Mouse (Mus musculus) forebrain, embryonic 15.5 days (tissue): ENCODE measurements around the gene Rhoc. TPM values are rescaled to one million over a fixed set of nuclear protein-coding genes. Genes with fewer than 3 reads are reported as not detected.
"Not testable (repeated sequence)": the region's sequence is repeated elsewhere in the genome, so short reads cannot be mapped to it uniquely, and the experiment has no call there.

ENCODE experiments used
- ATAC-seq: fragments of 200-750 bp; cut with Nextera tagmentation; replicated peaks from 2 replicates; pipeline ENCODE4 v1.8.0; 2017; ENCODE audit warnings: mild to moderate bottlenecking, moderate TSS enrichment, moderate library complexity
- H3K27ac ChIP-seq: fragments of 300-500 bp; sonication (generic); replicated peaks from 2 replicates; pipeline ENCODE4 v1.5.1; 2015; ENCODE audit warnings: mild to moderate bottlenecking, inconsistent platforms
- H3K27me3 ChIP-seq: fragments of 300-500 bp; sonication (generic); 2 replicates; pipeline ENCODE4 v1.6.1; 2015; ENCODE audit warnings: inconsistent platforms
- H3K36me3 ChIP-seq: fragments of 300-500 bp; sonication (generic); 2 replicates; pipeline ENCODE4 v1.6.1; 2015; ENCODE audit warnings: mild to moderate bottlenecking, inconsistent platforms
- H3K4me1 ChIP-seq: fragments of 300-500 bp; sonication (generic); 2 replicates; pipeline ENCODE4 v1.6.1; 2015; ENCODE audit warnings: inconsistent platforms
- H3K4me2 ChIP-seq: fragments of 300-500 bp; sonication (generic); replicated peaks from 2 replicates; pipeline ENCODE4 v1.6.1; 2015; ENCODE audit warnings: mild to moderate bottlenecking, inconsistent platforms
- H3K4me3 ChIP-seq: fragments of 300-500 bp; sonication (generic); 2 replicates; pipeline ENCODE4 v1.5.1; 2015; ENCODE audit warnings: mild to moderate bottlenecking, inconsistent platforms
- H3K9ac ChIP-seq: fragments of 300-500 bp; sonication (generic); replicated peaks from 2 replicates; pipeline ENCODE4 v1.6.1; 2015; ENCODE audit warnings: mild to moderate bottlenecking, inconsistent platforms
- H3K9me3 ChIP-seq: fragments of 300-500 bp; sonication (generic); 2 replicates; pipeline ENCODE4 v1.6.1; 2016; ENCODE audit warnings: inconsistent platforms
- WGBS: fragments of 180-500 bp; shearing (Covaris S2); methylation state at CpG from one replicate; pipeline ENCODE4 v1.1.7; 2015; ENCODE audit warnings: mixed read lengths; 5-methylcytosine and 5-hydroxymethylcytosine counted together
- polyA plus RNA-seq: library from polyadenylated mRNA; unstranded; fragments of >200 nt; fragmentation: Nextera tagmentation; extraction: Ambion mirVana; gene quantifications from 2 replicates; pipeline ENCODE4 v1.2.1, GENCODE M21; 2015

Gene Rhoc
- 43.3 and 44.6 TPM in 2 replicates for polyA plus RNA-seq

- Histone ChIP-seq H3K4me3 (peak within 1 kb of the TSS; percentile 43), H3K27me3 (peaks cover 12% of the 10 kb centered on the region), H3K36me3 (no peaks in the 10 kb centered on the region), H3K9ac (peak within 1 kb of the TSS; percentile 34), H3K4me1 (peaks cover 26% of the 10 kb centered on the region), H3K27ac (0 out of 2 replicates have a peak within 1 kb of the TSS, but pooled peaks have one; percentile 20), H3K9me3 (no peaks in the 10 kb centered on the region), H3K4me2 (peak within 1 kb of the TSS; percentile 81)
- 34% methylated on average over 3 of the region's 3 CpGs for WGBS
- ATAC-seq = no peak
These were observed at the start of gene Rhoc for GRCm38 (mm10) chr3:104788075-104788474. Gene Rhoc, plus strand, starts transcription at chr3:104788375.

- H3K36me3 ChIP-seq = no peaks in the 10 kb centered on the region
- no peak overlapping the region for H3K27ac ChIP-seq
- H3K4me3 ChIP-seq = no peak overlapping the region
- no peak overlapping the region for H3K4me2 ChIP-seq
- no peaks in the 10 kb centered on the region for H3K9me3 ChIP-seq
- ATAC-seq = no peak
- H3K4me1 ChIP-seq = no peaks in the 10 kb centered on the region
- WGBS = 90% methylated on average over 3 of the region's 3 CpGs
- H3K9ac ChIP-seq = no peak overlapping the region
- no peaks in the 10 kb centered on the region for H3K27me3 ChIP-seq
These were observed 46.2 kb upstream of the Rhoc start for GRCm38 (mm10) chr3:104741954-104742353.

GRCm38 (mm10) chr3:104743161-104743560 is 45.0 kb upstream of the Rhoc start:
- Histone ChIP-seq H3K27ac (no peak overlapping the region), H3K36me3 (no peaks in the 10 kb centered on the region), H3K9me3 (no peaks in the 10 kb centered on the region), H3K9ac (no peak overlapping the region), H3K4me1 (no peaks in the 10 kb centered on the region), H3K4me3 (no peak overlapping the region), H3K27me3 (no peaks in the 10 kb centered on the region), H3K4me2 (no peak overlapping the region)
- no peak for ATAC-seq
- 35% methylated on average over 1 of the region's 1 CpGs for WGBS

GRCm38 (mm10) chr3:104743864-104744263 is 44.3 kb upstream of the Rhoc start:
- ATAC-seq = no peak
- Histone ChIP-seq H3K4me1 (no peaks in the 10 kb centered on the region), H3K27me3 (no peaks in the 10 kb centered on the region), H3K4me3 (no peak overlapping the region), H3K4me2 (no peak overlapping the region), H3K36me3 (no peaks in the 10 kb centered on the region), H3K27ac (no peak overlapping the region), H3K9ac (no peak overlapping the region), H3K9me3 (no peaks in the 10 kb centered on the region)
- WGBS = 81% methylated on average over 1 of the region's 1 CpGs

- H3K4me2 ChIP-seq, ATAC-seq, H3K27me3 ChIP-seq, H3K4me3 ChIP-seq, H3K36me3 ChIP-seq, H3K27ac ChIP-seq, H3K4me1 ChIP-seq, H3K9ac ChIP-seq, H3K9me3 ChIP-seq: not testable (repeated sequence)
- 15% methylated on average over 25 of the region's 25 CpGs for WGBS
These were observed 35.3 kb upstream of the Rhoc start for GRCm38 (mm10) chr3:104752845-104753244.

GRCm38 (mm10) chr3:104758406-104758805 is 29.8 kb upstream of the Rhoc start:
- Histone ChIP-seq H3K9me3 (no peaks in the 10 kb centered on the region), H3K27me3 (no peaks in the 10 kb centered on the region), H3K4me2 (peak overlapping the region; percentile 51), H3K4me1 (peaks cover 7% of the 10 kb centered on the region), H3K4me3 (peak overlapping the region; percentile 37), H3K36me3 (no peaks in the 10 kb centered on the region), H3K27ac (no peak overlapping the region), H3K9ac (peak overlapping the region; percentile 42)
- WGBS = 2% methylated on average over 27 of the region's 27 CpGs
- ATAC-seq = peak; percentile 89

GRCm38 (mm10) chr3:104758869-104759268 is 29.3 kb upstream of the Rhoc start:
- peak overlapping the region; percentile 42 for H3K9ac ChIP-seq
- WGBS = 5% methylated on average over 5 of the region's 5 CpGs
- H3K36me3 ChIP-seq = no peaks in the 10 kb centered on the region
- no peaks in the 10 kb centered on the region for H3K27me3 ChIP-seq
- no peak overlapping the region for H3K27ac ChIP-seq
- no peak for ATAC-seq
- H3K4me1 ChIP-seq = peaks cover 7% of the 10 kb centered on the region
- H3K4me2 ChIP-seq = peak overlapping the region; percentile 51
- H3K9me3 ChIP-seq = no peaks in the 10 kb centered on the region
- peak overlapping the region; percentile 37 for H3K4me3 ChIP-seq

- ATAC-seq, H3K4me2 ChIP-seq, H3K36me3 ChIP-seq, H3K27me3 ChIP-seq, H3K27ac ChIP-seq, H3K9me3 ChIP-seq, H3K4me3 ChIP-seq, H3K9ac ChIP-seq, H3K4me1 ChIP-seq: not testable (repeated sequence)
- WGBS = 27% methylated on average over 20 of the region's 20 CpGs
These were observed 25.9 kb upstream of the Rhoc start for GRCm38 (mm10) chr3:104762103-104762863.

- Histone ChIP-seq H3K4me3 (no peak overlapping the region), H3K9me3 (no peaks in the 10 kb centered on the region), H3K27me3 (no peaks in the 10 kb centered on the region), H3K4me2 (no peak overlapping the region), H3K27ac (no peak overlapping the region), H3K9ac (no peak overlapping the region), H3K36me3 (no peaks in the 10 kb centered on the region), H3K4me1 (no peaks in the 10 kb centered on the region)
- WGBS = 14% methylated on average over 4 of the region's 4 CpGs
- ATAC-seq = no peak
These were observed 23.2 kb upstream of the Rhoc start for GRCm38 (mm10) chr3:104765021-104765420.

GRCm38 (mm10) chr3:104767141-104767540 is 21.0 kb upstream of the Rhoc start:
- Histone ChIP-seq H3K27ac (no peak overlapping the region), H3K9ac (no peak overlapping the region), H3K4me3 (no peak overlapping the region), H3K9me3 (no peaks in the 10 kb centered on the region), H3K4me2 (no peak overlapping the region), H3K4me1 (no peaks in the 10 kb centered on the region), H3K36me3 (no peaks in the 10 kb centered on the region), H3K27me3 (no peaks in the 10 kb centered on the region)
- 70% methylated on average over 2 of the region's 2 CpGs for WGBS
- no peak for ATAC-seq

- WGBS = 70% methylated on average over 4 of the region's 4 CpGs
- Histone ChIP-seq H3K36me3 (no peaks in the 10 kb centered on the region), H3K4me2 (no peak overlapping the region), H3K27ac (no peak overlapping the region), H3K4me3 (no peak overlapping the region), H3K27me3 (no peaks in the 10 kb centered on the region), H3K4me1 (no peaks in the 10 kb centered on the region), H3K9me3 (no peaks in the 10 kb centered on the region), H3K9ac (no peak overlapping the region)
- ATAC-seq = no peak
These were observed 20.5 kb upstream of the Rhoc start for GRCm38 (mm10) chr3:104767716-104768115.

GRCm38 (mm10) chr3:104769135-104769534 is 19.0 kb upstream of the Rhoc start:
- Histone ChIP-seq H3K9me3 (no peaks in the 10 kb centered on the region), H3K4me3 (no peak overlapping the region)
- no peak for ATAC-seq

GRCm38 (mm10) chr3:104770035-104770434 is 18.1 kb upstream of the Rhoc start:
- Histone ChIP-seq H3K9ac (no peak overlapping the region), H3K27me3 (no peaks in the 10 kb centered on the region), H3K27ac (no peak overlapping the region), H3K36me3 (no peaks in the 10 kb centered on the region), H3K4me3 (no peak overlapping the region), H3K4me1 (no peaks in the 10 kb centered on the region), H3K4me2 (no peak overlapping the region), H3K9me3 (no peaks in the 10 kb centered on the region)
- no peak for ATAC-seq
- WGBS = 59% methylated on average over 10 of the region's 10 CpGs

More at GRCm38 (mm10) chr3:104769135-104769534, 19.0 kb upstream of the Rhoc start:
- no peak overlapping the region for H3K4me2 ChIP-seq
- H3K4me1 ChIP-seq = no peaks in the 10 kb centered on the region
- 72% methylated on average over 3 of the region's 3 CpGs for WGBS
- H3K36me3 ChIP-seq = no peaks in the 10 kb centered on the region
- no peaks in the 10 kb centered on the region for H3K27me3 ChIP-seq
- no peak overlapping the region for H3K9ac ChIP-seq
- no peak overlapping the region for H3K27ac ChIP-seq
